Mouse (Mus musculus) intestine, embryonic 16.5 days (tissue): ENCODE measurements around the gene Gdpd1. TPM values are rescaled to one million over a fixed set of nuclear protein-coding genes. Genes with fewer than 3 reads are reported as not detected.

Experiments used
- ATAC-seq: fragments of 200-750 bp; cut with Nextera tagmentation; 2 replicates; pipeline ENCODE4 v1.8.0; 2017; ENCODE audit warnings: moderate TSS enrichment, moderate library complexity
- H3K27ac ChIP-seq: fragments of 300-500 bp; sonication (generic); 2 replicates; pipeline ENCODE4 v1.5.1; 2014; ENCODE audit warnings: mild to moderate bottlenecking, low read length
- H3K27me3 ChIP-seq: fragments of 300-500 bp; sonication (generic); replicated peaks from 2 replicates; pipeline ENCODE4 v1.6.1; 2014; ENCODE audit warnings: low read length, control low read depth, mixed read lengths; ENCODE audit not compliant: control insufficient read depth, insufficient read depth
- H3K36me3 ChIP-seq: fragments of 300-500 bp; sonication (generic); 2 replicates; pipeline ENCODE4 v1.6.1; 2014; ENCODE audit warnings: low read length, control low read depth; ENCODE audit not compliant: control insufficient read depth, insufficient read depth
- H3K4me1 ChIP-seq: fragments of 300-500 bp; sonication (generic); 2 replicates; pipeline ENCODE4 v1.6.1; 2014; ENCODE audit warnings: low read length, control low read depth, mixed read lengths; ENCODE audit not compliant: control insufficient read depth, insufficient read depth
- H3K4me2 ChIP-seq: fragments of 300-500 bp; sonication (generic); 2 replicates; pipeline ENCODE4 v1.6.1; 2014; ENCODE audit warnings: low read depth, low read length, control low read depth
- H3K4me3 ChIP-seq: fragments of 300-500 bp; sonication (generic); 2 replicates; pipeline ENCODE4 v1.5.1; 2014; ENCODE audit warnings: mild to moderate bottlenecking, low read length
- H3K9ac ChIP-seq: fragments of 300-500 bp; sonication (generic); 2 replicates; pipeline ENCODE4 v1.6.1; 2014; ENCODE audit warnings: low read depth, low read length
- H3K9me3 ChIP-seq: fragments of 300-500 bp; sonication (generic); 2 replicates; pipeline ENCODE4 v1.6.1; 2016; ENCODE audit warnings: low read length, control low read depth; ENCODE audit not compliant: control insufficient read depth
- WGBS: fragments of 180-500 bp; shearing (Covaris S2); extraction: QIAGEN DNeasy Blood & Tissue Kit; methylation state at CpG from one replicate; pipeline ENCODE4 v1.1.7; 2014; 5-methylcytosine and 5-hydroxymethylcytosine counted together
- polyA plus RNA-seq: library from polyadenylated mRNA; unstranded; fragments of >200 nt; fragmentation: Nextera tagmentation; extraction: Ambion mirVana; gene quantifications from 2 replicates; pipeline ENCODE4 v1.2.1, GENCODE M21; 2015

Gdpd1 gene
- polyA plus RNA-seq, result 24.5 and 24.7 TPM in 2 replicates

- Histone ChIP-seq H3K27me3 (no peaks in the 10 kb centered on the region), H3K4me2 (peak within 1 kb of the TSS; percentile 91), H3K36me3 (peaks cover 2% of the 10 kb centered on the region; the same call in 1 of the 2 replicates), H3K4me3 (peak within 1 kb of the TSS; percentile 61), H3K9ac (peak within 1 kb of the TSS; percentile 76), H3K4me1 (peaks cover 3% of the 10 kb centered on the region; the same call in 1 of the 2 replicates), H3K27ac (peak within 1 kb of the TSS; percentile 53; the same call in 1 of the 2 replicates), H3K9me3 (no peaks in the 10 kb centered on the region)
- peak; percentile 92 for ATAC-seq
- WGBS, result under 1% methylated on average over 43 of the region's 43 CpGs
Observed at GRCm38 (mm10) chr11:87073866-87074440, at the start of gene Gdpd1. Gene Gdpd1, minus strand, starts transcription at chr11:87074062.

- Histone ChIP-seq H3K27ac (no peak overlapping the region), H3K4me3 (no peak overlapping the region), H3K36me3 (peaks cover 16% of the 10 kb centered on the region), H3K4me2 (no peak overlapping the region), H3K9me3 (no peaks in the 10 kb centered on the region), H3K27me3 (no peaks in the 10 kb centered on the region), H3K4me1 (peaks cover 3% of the 10 kb centered on the region; the same call in 1 of the 2 replicates), H3K9ac (no peak overlapping the region)
- ATAC-seq, result no peak
- WGBS, result 79% methylated on average over 8 of the region's 8 CpGs
Observed at GRCm38 (mm10) chr11:87121864-87122263, 48.0 kb upstream of the Gdpd1 start.

DNA sequence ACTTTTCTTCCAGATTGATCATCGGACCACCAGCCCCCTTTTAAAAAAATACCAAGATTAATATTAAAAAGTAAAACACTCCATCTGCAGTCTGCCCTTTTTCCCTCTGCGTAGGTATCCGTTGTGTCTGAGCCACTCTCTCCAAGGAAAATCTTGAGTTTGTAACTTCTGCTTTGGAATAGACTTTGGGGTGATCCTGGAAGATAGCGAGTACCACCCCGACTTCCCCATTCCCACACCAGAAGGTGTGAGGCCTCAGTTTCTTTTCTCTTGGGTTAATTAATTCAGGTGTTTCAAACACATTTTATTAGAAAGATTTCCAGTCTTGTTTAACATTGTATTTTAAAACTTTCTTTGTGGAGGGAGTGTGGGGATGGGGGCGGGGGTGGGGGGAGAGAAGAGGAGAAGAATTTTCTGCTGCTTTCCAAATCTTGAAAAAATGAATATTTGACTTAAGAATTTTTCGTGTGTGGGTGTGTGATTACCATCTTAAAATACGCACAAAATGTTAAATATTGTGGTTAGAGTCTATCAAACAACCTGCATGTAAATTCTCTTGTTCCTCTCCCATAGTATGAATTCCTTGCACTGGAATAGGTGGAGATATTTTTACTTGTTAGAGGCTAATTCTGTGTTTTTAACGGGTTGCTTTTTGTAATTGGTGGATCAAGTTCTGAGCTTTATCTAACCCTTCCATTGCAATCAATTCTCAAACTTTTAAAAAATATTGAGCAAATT, 36.5 kb upstream of the Gdpd1 start:
- H3K36me3 ChIP-seq, result 0 out of 2 replicates have a peak, but pooled peaks cover 1% of the 10 kb centered on the region
- no peaks in the 10 kb centered on the region for H3K27me3 ChIP-seq
- no peak for ATAC-seq
- peaks cover 9% of the 10 kb centered on the region for H3K4me1 ChIP-seq
- no peaks in the 10 kb centered on the region for H3K9me3 ChIP-seq
- H3K4me3 ChIP-seq, result peak overlapping the region; percentile 62
- peak overlapping the region; percentile 54 for H3K27ac ChIP-seq
- H3K4me2 ChIP-seq, result peak overlapping the region; percentile 71
- peak overlapping the region; percentile 78 for H3K9ac ChIP-seq
- WGBS, result 6% methylated on average over 9 of the region's 9 CpGs

GRCm38 (mm10) chr11:87109519-87110171, 35.8 kb upstream of the Gdpd1 start:
- peak overlapping the region; percentile 78 for H3K9ac ChIP-seq
- no peaks in the 10 kb centered on the region for H3K36me3 ChIP-seq
- WGBS, result under 1% methylated on average over 42 of the region's 42 CpGs
- peaks cover 9% of the 10 kb centered on the region for H3K4me1 ChIP-seq
- H3K4me2 ChIP-seq, result peak overlapping the region; percentile 71
- no peak for ATAC-seq
- peak overlapping the region; percentile 62 for H3K4me3 ChIP-seq
- H3K27me3 ChIP-seq, result no peaks in the 10 kb centered on the region
- no peaks in the 10 kb centered on the region for H3K9me3 ChIP-seq
- H3K27ac ChIP-seq, result peak overlapping the region; percentile 75

DNA sequence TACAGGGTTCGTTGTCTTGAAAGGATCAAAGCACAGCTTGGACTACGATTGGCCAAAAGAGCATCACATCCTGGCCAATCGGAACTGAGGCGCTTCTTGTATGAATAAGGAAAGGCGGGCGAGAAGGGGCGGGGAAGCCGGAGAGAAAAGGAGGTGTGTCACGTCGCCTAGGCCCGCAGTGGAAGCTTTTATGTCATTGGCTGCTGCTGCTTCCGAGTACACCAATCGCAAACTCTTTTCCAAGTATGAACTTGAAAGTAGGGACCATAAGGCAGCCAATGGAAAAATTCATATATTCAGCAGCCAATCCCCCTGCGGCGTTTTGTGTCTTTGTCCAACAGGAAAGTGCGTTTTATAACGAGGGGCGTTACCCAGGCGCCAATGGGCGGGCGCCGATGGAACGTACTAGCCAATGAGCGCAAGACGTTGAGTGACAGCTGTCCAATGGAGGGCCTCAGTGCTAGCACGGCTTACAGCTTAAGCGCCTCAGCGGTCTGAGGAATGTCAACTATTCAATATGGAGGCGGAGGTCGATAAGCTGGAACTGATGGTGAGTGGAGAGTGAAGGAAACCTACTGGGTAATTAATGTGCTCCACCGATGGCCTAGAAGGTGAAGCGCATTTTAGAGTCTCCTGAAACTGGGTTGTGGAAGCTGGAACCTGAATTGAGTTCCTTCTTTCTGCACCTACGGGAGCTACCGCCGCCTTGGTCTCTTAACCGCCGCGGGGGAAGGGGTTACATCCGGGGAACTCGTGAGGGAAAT, 35.1 kb upstream of the Gdpd1 start, which contains the start of gene Ska2:
Gene Ska2 (plus strand): TSS at position 480 of the 764 bp plus-strand sequence.
- WGBS, result under 1% methylated on average over 40 of the region's 40 CpGs
- ATAC-seq, result peak; percentile 100
- Histone ChIP-seq H3K4me2 (peak within 1 kb of the TSS; percentile 71), H3K27me3 (no peaks in the 10 kb centered on the region), H3K9ac (peak within 1 kb of the TSS; percentile 78), H3K27ac (peak within 1 kb of the TSS; percentile 75), H3K9me3 (no peaks in the 10 kb centered on the region), H3K4me3 (peak within 1 kb of the TSS; percentile 62), H3K4me1 (peaks cover 9% of the 10 kb centered on the region), H3K36me3 (no peaks in the 10 kb centered on the region)

DNA sequence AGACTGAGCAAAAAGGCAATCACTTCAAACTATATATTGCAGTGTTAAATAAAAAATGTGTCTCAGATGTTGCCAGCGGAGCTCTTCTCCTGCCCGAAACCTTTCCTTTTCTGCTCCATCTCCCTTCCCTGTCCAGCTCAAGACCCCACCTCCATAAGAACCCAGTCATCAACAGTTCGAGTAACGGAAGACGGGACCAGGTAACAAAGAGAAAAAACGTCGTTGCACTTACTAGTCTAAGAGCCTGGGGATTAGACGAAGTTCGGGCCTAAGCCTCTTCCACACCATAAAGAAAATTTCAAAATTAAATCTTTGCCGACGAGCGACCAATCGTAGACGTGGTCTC, 34.5 kb upstream of the Gdpd1 start, which contains the start of gene Prr11:
Gene Prr11 (minus strand): TSS at position 300 of the 346 bp plus-strand sequence.
- ATAC-seq, result no peak
- H3K27me3 ChIP-seq, result no peaks in the 10 kb centered on the region
- H3K27ac ChIP-seq, result peak within 1 kb of the TSS; percentile 75

DNA sequence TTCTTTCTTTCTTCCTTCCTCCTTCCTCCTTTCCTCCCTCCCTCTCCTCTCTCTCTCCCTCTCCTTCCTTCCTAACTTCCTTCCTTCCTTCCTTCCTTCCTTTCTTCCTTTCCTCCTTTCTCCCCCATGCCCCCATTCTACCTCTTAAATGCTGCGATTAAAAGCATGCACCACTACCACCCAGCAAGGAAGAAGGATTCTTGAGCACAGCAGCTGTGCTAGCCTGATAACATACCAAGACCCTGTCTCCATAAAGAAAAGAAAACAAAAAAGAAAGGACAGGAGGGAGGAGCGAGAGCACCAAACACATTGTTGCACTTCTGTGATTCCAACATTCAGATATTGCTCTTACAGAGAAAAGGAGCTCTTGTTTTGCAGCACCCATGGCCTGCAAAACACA, 13.3 kb upstream of the Gdpd1 start:
- H3K9ac ChIP-seq, result 0 out of 2 replicates have a peak overlapping the region, but pooled peaks have one; percentile 88
- H3K27ac ChIP-seq, result no peak overlapping the region
- WGBS, result 60% methylated on average over 2 of the region's 2 CpGs
- peaks cover 13% of the 10 kb centered on the region for H3K4me1 ChIP-seq
- peak overlapping the region; percentile 79 for H3K4me2 ChIP-seq
- no peaks in the 10 kb centered on the region for H3K27me3 ChIP-seq
- no peaks in the 10 kb centered on the region for H3K9me3 ChIP-seq
- ATAC-seq, result no peak
- peak overlapping the region; percentile 96 for H3K4me3 ChIP-seq
- peaks cover 6% of the 10 kb centered on the region; the same call in 1 of the 2 replicates for H3K36me3 ChIP-seq

More for the DNA sequence above, 34.5 kb upstream of the Gdpd1 start, which contains the start of gene Prr11:
- Histone ChIP-seq H3K36me3 (no peaks in the 10 kb centered on the region), H3K9ac (peak within 1 kb of the TSS; percentile 78), H3K4me3 (peak within 1 kb of the TSS; percentile 62), H3K9me3 (no peaks in the 10 kb centered on the region), H3K4me1 (peaks cover 7% of the 10 kb centered on the region), H3K4me2 (peak within 1 kb of the TSS; percentile 71)
- 0% methylated on average over 14 of the region's 14 CpGs for WGBS

- under 1% methylated on average over 43 of the region's 43 CpGs for WGBS
- Histone ChIP-seq H3K4me2 (peak within 1 kb of the TSS; percentile 79), H3K36me3 (no peaks in the 10 kb centered on the region), H3K4me1 (peaks cover 13% of the 10 kb centered on the region), H3K27me3 (no peaks in the 10 kb centered on the region), H3K9ac (peak within 1 kb of the TSS; percentile 88), H3K9me3 (no peaks in the 10 kb centered on the region), H3K27ac (peak within 1 kb of the TSS; percentile 57; the same call in 1 of the 2 replicates), H3K4me3 (peak within 1 kb of the TSS; percentile 96)
- peak; percentile 95 for ATAC-seq
Observed at GRCm38 (mm10) chr11:87086290-87086984, 12.6 kb upstream of the Gdpd1 start, which contains the start of gene Smg8. Gene Smg8, minus strand, starts transcription at chr11:87086774.
